ENCODE assay signal across 11 mouse cellular contexts in the genomic region with DNA sequence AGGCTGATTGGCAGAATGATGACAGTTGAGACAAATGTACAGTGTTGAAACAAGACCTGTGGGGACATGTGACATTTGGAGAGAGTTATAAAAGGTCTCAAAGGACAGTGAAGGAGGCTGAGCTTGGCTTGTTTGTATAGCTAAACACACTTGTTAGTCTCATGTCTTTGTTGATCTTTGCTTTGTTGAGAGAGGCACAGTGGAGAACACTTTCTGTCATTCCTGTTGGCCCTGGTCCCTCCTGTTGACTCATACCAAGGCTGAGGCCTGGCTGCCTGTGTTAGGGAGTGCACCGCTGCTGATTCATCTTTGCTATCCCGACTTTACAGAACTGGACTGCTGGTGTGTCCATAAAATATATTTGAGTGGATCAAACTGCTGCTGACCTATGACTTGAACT. TPM values are rescaled to one million over a fixed set of nuclear protein-coding genes. Genes with fewer than 3 reads are reported as not detected.
DNase-seq lines count a peak whose midpoint lies in the region; ATAC-seq and TF ChIP-seq lines count a peak whose summit lies in the region.
"Had no signal": no experiment of that assay in that cellular context is flagged by ENCODE, and none has a peak within 500 bp of the region (broad histone marks: within the 10 kb centered on the region; RNA-seq: fewer than 3 reads in every experiment).

No protein-coding gene starts in this region.

- H3K36me3 ChIP-seq in liver, postnatal 0 days (replicated peaks; ENCODE audit: insufficient read depth, low read length) = no peaks in the 10 kb centered on the region
- H3K36me3 ChIP-seq: liver, embryonic 13.5 days had no signal

- ATAC-seq in liver, postnatal 0 days = peak; percentile 87
- ATAC-seq: hindbrain, embryonic 16.5 days had no signal

- no peaks in the 10 kb centered on the region for H3K27me3 ChIP-seq in liver, postnatal 0 days (ENCODE audit: insufficient read depth, low read length)
- H3K27me3 ChIP-seq: liver, embryonic 13.5 days had no signal

- 63% methylated on average over 2 of the region's 2 CpGs for WGBS in liver, postnatal 0 days (ENCODE audit: insufficient replicate concordance)

- H3K9me3 ChIP-seq in liver, postnatal 0 days (ENCODE audit: low read length) = no peaks in the 10 kb centered on the region
- H3K9me3 ChIP-seq: liver, embryonic 13.5 days had no signal

- DNase-seq in ovary, adult 18-20 months (ENCODE audit: low spot score) = peak; percentile 16
- DNase-seq in ovary, postnatal 36 days (ENCODE audit: low spot score) = no peak
- DNase-seq in brain, adult 2 months (ENCODE audit: low read depth, low spot score) = peak; percentile 12
- peak; percentile 26 for DNase-seq in liver, postnatal 0 days
- DNase-seq in kidney, postnatal 4 days = no peak
- DNase-seq in left cerebral cortex, postnatal 14 days (ENCODE audit: low spot score in 2 of 2) = no peak
- no peak for DNase-seq in thymus, postnatal 25 days
- DNase-seq: cerebellum, adult 9-11 months; layer of hippocampus, adult 9-11 months; liver, embryonic 13.5 days had no signal

- TF ChIP-seq EP300 in liver, postnatal 0 days (IDR thresholded peaks at IDR 0.05; ENCODE audit: low read depth) = no peak

- no peak overlapping the region for H3K9ac ChIP-seq in liver, postnatal 0 days (replicated peaks)
- H3K9ac ChIP-seq: liver, embryonic 13.5 days had no signal

- peaks cover 15% of the 10 kb centered on the region for H3K4me1 ChIP-seq in liver, postnatal 0 days (ENCODE audit: insufficient read depth)
- H3K4me1 ChIP-seq: liver, embryonic 13.5 days had no signal

- no peak for TF ChIP-seq CTCF in liver, postnatal 0 days (IDR thresholded peaks at IDR 0.05; ENCODE audit: low read depth)

- no peak overlapping the region for H3K4me2 ChIP-seq in liver, postnatal 0 days (ENCODE audit: low read depth, low read length)
- H3K4me2 ChIP-seq: liver, embryonic 13.5 days had no signal

- intact Hi-C loops in left cerebral cortex, postnatal 14 days (cut with DNase I) = no loop called here

- H3K27ac ChIP-seq in liver, postnatal 0 days (ENCODE audit: low read depth) = no peak overlapping the region
- H3K27ac ChIP-seq: liver, embryonic 13.5 days had no signal

- no peak overlapping the region for H3K4me3 ChIP-seq in liver, postnatal 0 days (ENCODE audit: low read depth, low read length)
- H3K4me3 ChIP-seq: liver, embryonic 13.5 days had no signal

RNA-seq across cellular contexts. Expression of gene Tlr2, which starts 23.6 kb away (rescaled TPM):
- 2.1 and 2.5 TPM in 2 replicates for polyA plus RNA-seq in liver, postnatal 0 days (2015; fragmentation: Nextera tagmentation; extraction: Ambion mirVana)
- total RNA-seq in left cerebral cortex, postnatal 14 days (2021) = under 1 TPM; 0.66 to 0.89 TPM

Comparison
In these comparisons a context has a peak if more than half of its experiments do, and no peak if none do; other contexts are left out.
1. DNase-seq: peak in ovary, adult 18-20 months (single experiment), brain, adult 2 months (single experiment) and liver, postnatal 0 days (single experiment); none in ovary, postnatal 36 days (single experiment), kidney, postnatal 4 days (0 of 2), left cerebral cortex, postnatal 14 days (0 of 2) and thymus, postnatal 25 days (single experiment).